Mouse (Mus musculus) liver, embryonic 14.5 days (tissue): ENCODE measurements around the gene Pcgf2.

Source experiments
- CTCF ChIP-seq: IDR thresholded peaks from 2 replicates; pipeline ENCODE4 v1.5.1; 2016; ENCODE audit warnings: antibody characterized with exemption, low read depth, control low read depth
- EP300 ChIP-seq: IDR thresholded peaks from 2 replicates; pipeline ENCODE4 v1.6.1; 2016; ENCODE audit warnings: antibody characterized with exemption, low read depth

GRCm38 (mm10) chr11:97677842-97678241 lies 22.5 kb downstream of the Pcgf2 start:
- no peak for TF ChIP-seq CTCF
- TF ChIP-seq EP300, result no peak
